Mouse (Mus musculus): ENCODE results near the gene Calm1. TPM values are rescaled to one million over a fixed set of nuclear protein-coding genes. Genes with fewer than 3 reads are reported as not detected.
A peak's percentile ranks its signal among the peaks of the same experiment; 100 is the strongest.
"Not testable (repeated sequence)": the region's sequence is repeated elsewhere in the genome, so short reads cannot be mapped to it uniquely, and the experiment has no call there.

The Calm1 gene
- polyA plus RNA-seq, 1 experiment: 55.7 TPM

GRCm38 (mm10) chr12:100172481-100172880 is 26.8 kb upstream of the Calm1 start:
- TF ChIP-seq GATA1 (IDR thresholded peaks at IDR 0.05; ENCODE audit: low read length): no peak
- TF ChIP-seq TAL1 (IDR thresholded peaks at IDR 0.05; ENCODE audit: low read length): no peak
- H3K36me3 ChIP-seq (ENCODE audit: control insufficient read depth): no peaks in the 10 kb centered on the region
- H3K27me3 ChIP-seq (ENCODE audit: control insufficient read depth): peaks cover 2% of the 10 kb centered on the region; the same call in 1 of the 2 replicates
- H3K9me3 ChIP-seq (ENCODE audit: control insufficient read depth, low read length): no peaks in the 10 kb centered on the region
- no peak overlapping the region for H3K4me3 ChIP-seq (replicated peaks)
- H3K4me1 ChIP-seq (ENCODE audit: control insufficient read depth): peaks cover 12% of the 10 kb centered on the region

- Histone ChIP-seq H3K36me3 (ENCODE audit: control insufficient read depth) (no peaks in the 10 kb centered on the region), H3K4me1 (ENCODE audit: control insufficient read depth) (no peaks in the 10 kb centered on the region), H3K4me3 (replicated peaks) (no peak overlapping the region), H3K9me3 (ENCODE audit: control insufficient read depth, low read length) (no peaks in the 10 kb centered on the region), H3K27me3 (ENCODE audit: control insufficient read depth) (no peaks in the 10 kb centered on the region)
- TF ChIP-seq TAL1 (IDR thresholded peaks at IDR 0.05; ENCODE audit: low read length): no peak
- no peak for TF ChIP-seq GATA1 (IDR thresholded peaks at IDR 0.05; ENCODE audit: low read length)
These were observed 22.7 kb upstream of the Calm1 start for GRCm38 (mm10) chr12:100176469-100177056.

- Histone ChIP-seq H3K9me3 (ENCODE audit: control insufficient read depth, low read length) (peaks cover 5% of the 10 kb centered on the region), H3K4me1 (ENCODE audit: control insufficient read depth) (no peaks in the 10 kb centered on the region), H3K36me3 (ENCODE audit: control insufficient read depth) (no peaks in the 10 kb centered on the region), H3K4me3 (replicated peaks) (no peak overlapping the region), H3K27me3 (ENCODE audit: control insufficient read depth) (no peaks in the 10 kb centered on the region; the same call in 1 of the 2 replicates)
- no peak for TF ChIP-seq GATA1 (IDR thresholded peaks at IDR 0.05; ENCODE audit: low read length)
- no peak for TF ChIP-seq TAL1 (IDR thresholded peaks at IDR 0.05; ENCODE audit: low read length)
These were observed 20.3 kb upstream of the Calm1 start for GRCm38 (mm10) chr12:100178898-100179440.

- peaks cover 5% of the 10 kb centered on the region for H3K9me3 ChIP-seq (ENCODE audit: control insufficient read depth, low read length)
- peaks cover 5% of the 10 kb centered on the region for H3K4me1 ChIP-seq (ENCODE audit: control insufficient read depth)
- H3K4me3 ChIP-seq (replicated peaks): no peak overlapping the region
- no peaks in the 10 kb centered on the region for H3K36me3 ChIP-seq (ENCODE audit: control insufficient read depth)
- TF ChIP-seq TAL1 (IDR thresholded peaks at IDR 0.05; ENCODE audit: low read length): no peak
- TF ChIP-seq GATA1 (IDR thresholded peaks at IDR 0.05; ENCODE audit: low read length): no peak
- H3K27me3 ChIP-seq (ENCODE audit: control insufficient read depth): no peaks in the 10 kb centered on the region; the same call in 1 of the 2 replicates
These were observed 18.4 kb upstream of the Calm1 start for GRCm38 (mm10) chr12:100180802-100181201.

- H3K27me3 ChIP-seq (ENCODE audit: control insufficient read depth): no peaks in the 10 kb centered on the region; the same call in 1 of the 2 replicates
- no peaks in the 10 kb centered on the region for H3K36me3 ChIP-seq (ENCODE audit: control insufficient read depth)
- H3K4me3 ChIP-seq (replicated peaks): no peak overlapping the region
- peaks cover 19% of the 10 kb centered on the region for H3K4me1 ChIP-seq (ENCODE audit: control insufficient read depth)
- TF ChIP-seq TAL1 (IDR thresholded peaks at IDR 0.05; ENCODE audit: low read length) (no peak), GATA1 (IDR thresholded peaks at IDR 0.05; ENCODE audit: low read length) (no peak)
- H3K9me3 ChIP-seq (ENCODE audit: control insufficient read depth, low read length): peaks cover 5% of the 10 kb centered on the region
These were observed 16.6 kb upstream of the Calm1 start for GRCm38 (mm10) chr12:100182676-100183075.

GRCm38 (mm10) chr12:100183970-100184369 is 15.3 kb upstream of the Calm1 start:
- Histone ChIP-seq H3K4me3 (replicated peaks) (no peak overlapping the region), H3K4me1 (ENCODE audit: control insufficient read depth) (peaks cover 30% of the 10 kb centered on the region), H3K9me3 (ENCODE audit: control insufficient read depth, low read length) (peaks cover 5% of the 10 kb centered on the region), H3K27me3 (ENCODE audit: control insufficient read depth) (no peaks in the 10 kb centered on the region; the same call in 1 of the 2 replicates), H3K36me3 (ENCODE audit: control insufficient read depth) (no peaks in the 10 kb centered on the region)
- no peak for TF ChIP-seq TAL1 (IDR thresholded peaks at IDR 0.05; ENCODE audit: low read length)
- TF ChIP-seq GATA1 (IDR thresholded peaks at IDR 0.05; ENCODE audit: low read length): no peak

GRCm38 (mm10) chr12:100184976-100185375 is 14.3 kb upstream of the Calm1 start:
- H3K36me3 ChIP-seq (ENCODE audit: control insufficient read depth); H3K27me3 ChIP-seq (ENCODE audit: control insufficient read depth); H3K4me3 ChIP-seq (replicated peaks); H3K9me3 ChIP-seq (ENCODE audit: control insufficient read depth, low read length): not testable (repeated sequence)
- H3K4me1 ChIP-seq (ENCODE audit: control insufficient read depth): peaks cover 30% of the 10 kb centered on the region

GRCm38 (mm10) chr12:100185897-100186296 is 13.3 kb upstream of the Calm1 start:
- no peak for TF ChIP-seq GATA1 (IDR thresholded peaks at IDR 0.05; ENCODE audit: low read length)
- Histone ChIP-seq H3K4me1 (ENCODE audit: control insufficient read depth) (peaks cover 30% of the 10 kb centered on the region), H3K4me3 (replicated peaks) (no peak overlapping the region), H3K36me3 (ENCODE audit: control insufficient read depth) (no peaks in the 10 kb centered on the region), H3K27me3 (ENCODE audit: control insufficient read depth) (no peaks in the 10 kb centered on the region; the same call in 1 of the 2 replicates), H3K9me3 (ENCODE audit: control insufficient read depth, low read length) (peaks cover 5% of the 10 kb centered on the region)

- no peak for TF ChIP-seq GATA1 (IDR thresholded peaks at IDR 0.05; ENCODE audit: low read length)
- no peak for TF ChIP-seq TAL1 (IDR thresholded peaks at IDR 0.05; ENCODE audit: low read length)
- Histone ChIP-seq H3K4me3 (replicated peaks) (peak overlapping the region; percentile 90), H3K36me3 (ENCODE audit: control insufficient read depth) (no peaks in the 10 kb centered on the region)
These were observed 12.9 kb upstream of the Calm1 start for GRCm38 (mm10) chr12:100186376-100186775.

More at GRCm38 (mm10) chr12:100186376-100186775, 12.9 kb upstream of the Calm1 start:
- Histone ChIP-seq H3K9me3 (ENCODE audit: control insufficient read depth, low read length) (peaks cover 5% of the 10 kb centered on the region), H3K27me3 (ENCODE audit: control insufficient read depth) (no peaks in the 10 kb centered on the region; the same call in 1 of the 2 replicates), H3K4me1 (ENCODE audit: control insufficient read depth) (peaks cover 30% of the 10 kb centered on the region)

Data from erythroblast, embryonic 14.5 days (primary cell).